Mouse (Mus musculus) midbrain, embryonic 14.5 days (tissue): Measurements from ENCODE around the gene Iqcb1. TPM values are rescaled to one million over a fixed set of nuclear protein-coding genes. Genes with fewer than 3 reads are reported as not detected.

Experiments used
- ATAC-seq: fragments of 200-750 bp; cut with Nextera tagmentation; 2 replicates; pipeline ENCODE4 v1.8.0; 2017; ENCODE audit warnings: moderate number of reproducible peaks, moderate library complexity; ENCODE audit not compliant: low FRiP score, low TSS enrichment
- DNase-seq: peaks from one replicate; pipeline ENCODE4 v3.0.0-alpha.2; 2015
- H3K27ac ChIP-seq: fragments of 300-500 bp; sonication (generic); replicated peaks from 2 replicates; pipeline ENCODE4 v1.5.1; 2014; ENCODE audit warnings: mild to moderate bottlenecking, low read depth, low read length, moderate library complexity
- H3K27me3 ChIP-seq: fragments of 300-500 bp; sonication (generic); 2 replicates; pipeline ENCODE4 v1.6.1; 2014; ENCODE audit warnings: low read length, control low read depth, mixed read lengths; ENCODE audit not compliant: control insufficient read depth, insufficient read depth
- H3K36me3 ChIP-seq: fragments of 300-500 bp; sonication (generic); 2 replicates; pipeline ENCODE4 v1.6.1; 2014; ENCODE audit warnings: low read length, control low read depth; ENCODE audit not compliant: control insufficient read depth, insufficient read depth
- H3K4me1 ChIP-seq: fragments of 300-500 bp; sonication (generic); 2 replicates; pipeline ENCODE4 v1.6.1; 2014; ENCODE audit warnings: mild to moderate bottlenecking, antibody characterized with exemption, low read length, control low read depth; ENCODE audit not compliant: control insufficient read depth, insufficient read depth
- H3K4me2 ChIP-seq: fragments of 300-500 bp; sonication (generic); 2 replicates; pipeline ENCODE4 v1.6.1; 2014; ENCODE audit warnings: mild to moderate bottlenecking, low read length, moderate library complexity
- H3K4me3 ChIP-seq: fragments of 300-500 bp; sonication (generic); replicated peaks from 2 replicates; pipeline ENCODE4 v1.5.1; 2014; ENCODE audit warnings: low read depth, low read length
- H3K9ac ChIP-seq: fragments of 300-500 bp; sonication (generic); replicated peaks from 2 replicates; pipeline ENCODE4 v1.6.1; 2014; ENCODE audit warnings: mild to moderate bottlenecking, low read length, moderate library complexity
- H3K9me3 ChIP-seq: fragments of 300-500 bp; sonication (generic); 2 replicates; pipeline ENCODE4 v1.6.1; 2016; ENCODE audit warnings: low read length, control low read depth, mixed read lengths; ENCODE audit not compliant: control insufficient read depth
- WGBS: fragments of 180-500 bp; shearing (Covaris S2); extraction: QIAGEN DNeasy Blood & Tissue Kit; methylation state at CpG from one replicate; pipeline ENCODE4 v1.1.7; 2014; 5-methylcytosine and 5-hydroxymethylcytosine counted together
- polyA plus RNA-seq: library from polyadenylated mRNA; unstranded; fragments of >200 nt; fragmentation: Nextera tagmentation; extraction: Ambion mirVana; gene quantifications from 2 replicates; pipeline ENCODE4 v1.2.1, GENCODE M21; 2014

Gene Iqcb1
- polyA plus RNA-seq, 1 experiment from 2014 or later: 65.5 TPM

DNA sequence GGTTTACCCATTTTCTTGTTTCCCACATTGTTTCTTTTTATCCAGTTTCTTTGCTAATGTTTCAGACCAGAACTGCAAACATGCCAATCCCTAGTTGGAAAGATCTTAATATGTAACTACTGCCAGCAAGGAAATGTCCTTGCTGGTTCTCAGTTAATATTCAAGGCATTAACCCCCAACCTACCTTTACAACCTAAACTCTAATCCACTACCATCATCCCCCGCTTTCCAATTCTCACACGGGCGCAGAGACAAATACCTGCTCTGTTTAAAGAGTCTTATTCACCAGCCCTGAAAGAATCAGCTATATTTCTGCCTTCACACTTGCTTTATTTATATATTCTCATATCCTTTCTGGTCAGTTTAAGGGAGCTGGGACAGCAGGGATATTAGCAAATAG lies 19.6 kb upstream of the Iqcb1 start:
- 88% methylated on average over 3 of the region's 3 CpGs for WGBS
- Histone ChIP-seq H3K9me3 (no peaks in the 10 kb centered on the region), H3K27me3 (no peaks in the 10 kb centered on the region), H3K36me3 (no peaks in the 10 kb centered on the region), H3K9ac (no peak overlapping the region), H3K4me1 (no peaks in the 10 kb centered on the region), H3K4me2 (no peak overlapping the region), H3K27ac (no peak overlapping the region), H3K4me3 (no peak overlapping the region)
- DNase-seq (no peak), ATAC-seq (no peak)

DNA sequence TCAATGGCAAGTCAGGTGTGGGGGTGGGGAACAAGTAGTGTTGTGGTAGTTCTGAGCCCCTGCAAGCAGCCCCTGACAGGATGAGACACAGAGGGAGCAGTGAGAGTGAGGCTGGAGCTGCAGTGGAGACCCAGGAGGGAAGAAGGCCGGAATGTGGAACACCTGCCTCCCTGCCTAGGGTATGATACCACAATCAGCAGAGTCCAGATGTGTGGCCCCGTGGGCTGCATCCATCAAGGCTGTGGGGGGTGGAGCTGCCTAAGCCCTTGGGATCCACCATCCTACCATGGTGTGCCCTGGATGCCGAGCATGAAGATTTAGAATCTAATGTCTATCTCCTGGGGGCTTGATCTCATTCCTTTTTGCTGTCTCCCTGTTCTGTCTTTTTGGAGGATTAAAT lies 14.5 kb upstream of the Iqcb1 start:
- Histone ChIP-seq H3K36me3 (no peaks in the 10 kb centered on the region), H3K4me3 (no peak overlapping the region), H3K9me3 (no peaks in the 10 kb centered on the region), H3K4me1 (no peaks in the 10 kb centered on the region), H3K4me2 (no peak overlapping the region), H3K27me3 (no peaks in the 10 kb centered on the region), H3K9ac (no peak overlapping the region), H3K27ac (no peak overlapping the region)
- no peak for ATAC-seq
- DNase-seq: no peak
- 72% methylated on average over 3 of the region's 3 CpGs for WGBS

DNA sequence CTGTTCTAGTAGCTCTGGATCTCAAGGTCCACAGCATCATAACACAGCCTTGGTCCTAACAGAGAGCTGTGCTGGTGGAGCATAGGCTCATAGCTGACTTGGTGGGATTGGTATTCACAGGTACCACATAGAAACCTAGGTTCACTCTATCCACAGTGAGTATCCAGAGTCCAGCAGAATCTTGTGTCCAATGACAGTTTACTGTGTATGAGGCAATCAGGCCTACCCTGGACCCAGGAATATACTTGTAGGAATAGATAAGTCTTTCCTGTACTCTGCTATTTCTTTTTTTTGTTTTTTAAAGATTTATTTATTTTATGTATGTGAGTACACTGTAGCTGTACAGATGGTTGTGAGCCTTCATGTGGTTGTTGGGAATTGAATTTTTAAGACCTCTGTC lies 11.3 kb upstream of the Iqcb1 start:
- Histone ChIP-seq H3K27me3 (no peaks in the 10 kb centered on the region), H3K9me3 (no peaks in the 10 kb centered on the region), H3K4me3 (no peak overlapping the region), H3K4me1 (no peaks in the 10 kb centered on the region), H3K36me3 (no peaks in the 10 kb centered on the region), H3K9ac (no peak overlapping the region), H3K27ac (no peak overlapping the region), H3K4me2 (no peak overlapping the region)
- peak; percentile 34; the same call in 1 of the 2 replicates for ATAC-seq
- no peak for DNase-seq

DNA sequence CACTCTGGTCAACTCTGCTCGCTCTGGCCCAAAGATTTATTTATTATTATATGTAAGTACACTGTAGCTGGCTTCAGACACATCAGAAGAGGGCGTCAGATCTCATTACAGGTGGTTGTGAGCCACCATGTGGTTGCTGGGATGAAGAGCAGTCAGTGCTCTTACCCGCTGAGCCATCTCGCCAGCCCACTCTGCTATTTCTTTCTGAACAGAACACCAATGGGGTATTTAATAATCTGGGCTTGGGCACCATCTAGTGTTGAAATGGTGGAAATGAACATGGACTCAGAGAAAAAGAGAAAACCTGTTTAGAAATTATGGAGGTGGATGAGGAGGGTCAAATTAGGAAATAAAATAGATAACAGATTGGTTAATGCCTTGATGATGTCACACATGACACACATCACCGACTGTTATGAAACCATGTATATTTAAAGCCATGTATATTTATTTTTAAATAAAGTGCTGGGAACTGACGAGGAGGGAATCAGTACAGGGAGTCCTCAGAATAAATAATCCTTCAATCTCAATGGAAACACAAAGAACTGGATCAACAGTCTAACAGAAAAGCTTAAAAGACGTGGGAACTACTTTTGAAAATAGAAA lies 10.8 kb upstream of the Iqcb1 start:
- H3K4me1 ChIP-seq: no peaks in the 10 kb centered on the region
- no peak overlapping the region for H3K4me3 ChIP-seq
- H3K4me2 ChIP-seq: no peak overlapping the region
- 21% methylated on average over 7 of the region's 7 CpGs for WGBS
- H3K27me3 ChIP-seq: no peaks in the 10 kb centered on the region
- no peak overlapping the region for H3K9ac ChIP-seq
- no peaks in the 10 kb centered on the region for H3K9me3 ChIP-seq
- peak; percentile 92 for DNase-seq
- no peak overlapping the region for H3K27ac ChIP-seq
- peak; percentile 91 for ATAC-seq
- H3K36me3 ChIP-seq: no peaks in the 10 kb centered on the region

GRCm38 (mm10) chr16:36820016-36820415 lies 8.2 kb upstream of the Iqcb1 start:
- no peaks in the 10 kb centered on the region for H3K27me3 ChIP-seq
- no peaks in the 10 kb centered on the region for H3K36me3 ChIP-seq
- 61% methylated on average over 6 of the region's 6 CpGs for WGBS

DNA sequence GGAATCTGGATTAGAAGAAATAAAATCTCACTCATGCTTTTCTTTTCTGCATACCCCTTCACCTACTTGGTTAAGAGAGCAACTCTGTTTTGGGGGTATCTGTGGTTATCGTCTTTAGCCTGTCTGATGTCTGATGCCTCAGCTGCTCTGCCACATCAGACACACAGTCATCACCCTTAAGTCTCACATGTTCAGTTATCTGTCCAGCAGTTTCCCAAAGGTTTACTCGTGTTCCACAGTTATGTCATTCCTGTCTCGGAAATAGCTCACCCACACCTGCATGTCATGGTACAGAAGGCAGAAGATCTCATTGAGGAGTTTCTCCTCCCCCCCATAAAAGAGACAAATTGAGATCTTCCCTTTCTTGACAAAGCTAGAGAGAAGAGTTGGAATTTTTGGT lies 7.4 kb upstream of the Iqcb1 start:
- H3K27me3 ChIP-seq: no peaks in the 10 kb centered on the region
- DNase-seq: no peak
- no peak overlapping the region for H3K27ac ChIP-seq
- H3K9ac ChIP-seq: no peak overlapping the region
- H3K36me3 ChIP-seq: no peaks in the 10 kb centered on the region
- no peaks in the 10 kb centered on the region for H3K4me1 ChIP-seq
- H3K4me2 ChIP-seq: no peak overlapping the region
- H3K9me3 ChIP-seq: no peaks in the 10 kb centered on the region
- 89% methylated on average over 3 of the region's 3 CpGs for WGBS
- ATAC-seq: no peak
- H3K4me3 ChIP-seq: no peak overlapping the region

More at GRCm38 (mm10) chr16:36820016-36820415, 8.2 kb upstream of the Iqcb1 start:
- Histone ChIP-seq H3K4me2 (no peak overlapping the region), H3K9me3 (no peaks in the 10 kb centered on the region), H3K4me1 (no peaks in the 10 kb centered on the region), H3K27ac (no peak overlapping the region), H3K4me3 (no peak overlapping the region), H3K9ac (no peak overlapping the region)
- ATAC-seq: no peak
- no peak for DNase-seq

DNA sequence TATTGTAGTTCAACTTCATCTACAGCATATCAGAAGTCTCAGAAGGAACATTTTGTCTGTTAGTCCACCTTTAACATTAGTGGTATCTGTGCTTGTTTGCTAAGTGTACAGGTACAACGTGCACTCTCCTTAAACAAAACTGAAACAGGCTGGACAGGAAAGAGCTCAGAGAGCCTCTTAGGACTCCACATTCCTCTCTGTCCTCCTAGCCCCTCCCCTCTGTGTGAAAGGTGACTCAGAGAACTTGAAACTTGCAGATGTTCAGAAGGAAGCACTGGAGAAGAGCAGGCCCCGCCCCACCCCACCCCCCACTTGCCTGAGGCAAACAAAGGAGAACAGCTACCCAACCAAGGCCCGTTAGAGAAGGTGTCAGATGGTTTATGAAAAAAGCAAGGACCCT lies 6.7 kb upstream of the Iqcb1 start:
- DNase-seq (no peak), ATAC-seq (no peak)
- Histone ChIP-seq H3K4me3 (no peak overlapping the region), H3K27me3 (no peaks in the 10 kb centered on the region), H3K36me3 (no peaks in the 10 kb centered on the region), H3K4me2 (no peak overlapping the region), H3K4me1 (no peaks in the 10 kb centered on the region), H3K9me3 (no peaks in the 10 kb centered on the region), H3K27ac (no peak overlapping the region), H3K9ac (no peak overlapping the region)
- 13% methylated on average over 3 of the region's 3 CpGs for whole genome bisulfite sequencing

GRCm38 (mm10) chr16:36827611-36828053 lies 553 bp upstream of the Iqcb1 start:
- Histone ChIP-seq H3K4me3 (peak overlapping the region; percentile 84), H3K4me2 (peak overlapping the region; percentile 72), H3K36me3 (0 out of 2 replicates have a peak, but pooled peaks cover 2% of the 10 kb centered on the region), H3K27ac (no peak overlapping the region), H3K4me1 (peaks cover 10% of the 10 kb centered on the region; the same call in 1 of the 2 replicates), H3K9me3 (no peaks in the 10 kb centered on the region), H3K27me3 (no peaks in the 10 kb centered on the region), H3K9ac (no peak overlapping the region; the same call in 1 of the 2 replicates)
- WGBS: 5% methylated on average over 11 of the region's 11 CpGs
- no peak for ATAC-seq
- no peak for DNase-seq

GRCm38 (mm10) chr16:36828820-36829219 lies 635 bp downstream of the Iqcb1 start:
- 0 out of 2 replicates have a peak, but pooled peaks cover 2% of the 10 kb centered on the region for H3K36me3 ChIP-seq
- peak overlapping the region; percentile 90 for H3K9ac ChIP-seq
- WGBS: 3% methylated on average over 11 of the region's 11 CpGs
- H3K27me3 ChIP-seq: no peaks in the 10 kb centered on the region
- H3K27ac ChIP-seq: no peak overlapping the region
- peak overlapping the region; percentile 84 for H3K4me3 ChIP-seq
- peaks cover 10% of the 10 kb centered on the region; the same call in 1 of the 2 replicates for H3K4me1 ChIP-seq
- DNase-seq (peak; percentile 49), ATAC-seq (peak; percentile 46)
- H3K4me2 ChIP-seq: peak overlapping the region; percentile 72
- H3K9me3 ChIP-seq: no peaks in the 10 kb centered on the region
